Mouse (Mus musculus) embryo, embryonic 11.5 days (tissue): ENCODE measurements at regions not wholly inside any gene's neighbourhood (a gene's known extent, or its start where the extent isn't known, plus 50 kb on each side); places are given as distances from the start of the nearest gene placed in this dataset.

Experiments
- DNase-seq: peaks from one replicate; pipeline ENCODE4 v3.0.0-alpha.2; 2012; ENCODE audit warnings: low read depth, low spot score

DNA sequence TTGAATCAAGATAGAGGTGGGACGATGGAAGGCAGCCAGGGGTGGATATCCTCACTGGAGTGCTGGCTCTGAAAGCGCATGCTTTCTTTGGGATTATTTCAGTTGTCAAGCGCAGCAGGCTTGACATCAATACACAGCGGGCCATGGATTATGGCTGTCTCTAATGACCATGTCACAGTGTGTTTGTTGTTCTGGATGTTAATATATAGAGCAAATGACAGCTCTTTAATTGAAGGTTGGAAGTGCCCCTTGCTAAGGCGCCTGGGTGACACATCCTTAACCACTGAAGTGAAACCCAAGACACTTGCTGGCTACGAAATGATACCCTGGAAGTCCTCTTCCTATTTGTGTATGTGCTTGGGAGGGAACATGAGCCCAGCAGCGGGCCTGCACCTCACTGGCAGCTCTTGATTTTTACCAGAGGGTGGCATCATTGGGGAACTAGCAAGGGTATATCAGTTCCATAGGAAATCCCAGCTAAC is 200.5 kb upstream of the Rasgrp1 start:
- DNase-seq: no peak

- no peak for DNase-seq
Measured at GRCm38 (mm10) chr2:117548273-117548672, 205.5 kb upstream of the Rasgrp1 start.

DNA sequence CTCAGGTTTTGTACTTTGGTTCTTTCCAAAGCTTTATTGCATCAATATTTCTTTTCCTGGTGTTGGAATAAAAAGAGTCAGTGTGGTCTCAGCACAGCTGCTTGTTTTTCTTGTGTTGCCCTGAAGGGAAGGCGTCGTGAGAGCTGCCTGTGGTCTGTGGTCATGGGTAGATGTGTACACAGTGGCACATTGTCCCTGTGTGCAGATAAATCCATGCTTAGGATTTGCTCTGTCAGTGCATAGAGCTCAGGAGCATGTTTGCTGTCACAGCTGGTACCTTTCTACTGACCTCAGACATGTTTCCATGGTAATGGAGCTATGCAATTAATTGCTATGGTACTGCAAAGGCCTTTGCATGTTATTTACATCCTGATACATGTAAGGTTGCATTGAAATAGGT is 213.5 kb upstream of the Rasgrp1 start:
- DNase-seq: no peak

DNA sequence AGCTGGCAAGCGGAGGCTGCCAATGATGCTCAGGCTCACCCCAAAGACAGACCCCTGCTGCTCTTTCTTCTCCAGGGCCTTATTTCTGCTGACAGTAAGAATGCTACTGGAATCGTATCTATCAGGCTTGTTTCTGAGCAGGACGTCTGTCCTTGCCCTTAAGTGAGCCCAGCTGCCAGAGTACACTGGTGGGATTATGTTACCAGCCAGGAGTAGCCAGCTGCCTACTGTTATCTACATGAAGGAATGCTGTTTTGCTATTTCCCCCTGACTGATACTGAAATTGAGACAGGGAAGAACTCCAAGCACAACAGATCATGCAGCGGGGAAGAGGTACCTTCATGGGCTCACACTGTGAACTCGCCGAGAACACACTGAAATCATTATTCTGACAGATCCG is 228.2 kb upstream of the Rasgrp1 start:
- no peak for DNase-seq

- no peak for DNase-seq
Measured at GRCm38 (mm10) chr2:117587381-117587780, 244.6 kb upstream of the Rasgrp1 start.

DNA sequence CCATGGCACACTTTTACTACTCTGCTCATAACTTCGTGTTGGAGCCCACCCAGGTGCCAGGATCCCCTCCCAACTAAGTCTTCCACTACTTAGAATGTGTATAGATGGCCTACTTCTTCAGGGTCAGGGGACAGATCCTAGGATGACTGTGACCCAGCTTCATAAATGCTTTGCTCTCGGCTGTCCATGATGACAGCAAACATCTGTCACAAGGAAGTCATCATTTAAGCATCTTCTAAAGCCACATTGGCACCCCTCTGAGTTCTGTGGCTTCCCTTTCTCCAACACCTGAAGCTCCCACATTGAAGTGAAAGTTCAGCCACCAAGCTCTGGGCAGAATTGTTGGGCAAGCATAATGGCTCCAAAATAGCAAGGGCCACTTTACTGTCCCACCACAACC is 252.2 kb upstream of the Rasgrp1 start:
- no peak for DNase-seq

DNA sequence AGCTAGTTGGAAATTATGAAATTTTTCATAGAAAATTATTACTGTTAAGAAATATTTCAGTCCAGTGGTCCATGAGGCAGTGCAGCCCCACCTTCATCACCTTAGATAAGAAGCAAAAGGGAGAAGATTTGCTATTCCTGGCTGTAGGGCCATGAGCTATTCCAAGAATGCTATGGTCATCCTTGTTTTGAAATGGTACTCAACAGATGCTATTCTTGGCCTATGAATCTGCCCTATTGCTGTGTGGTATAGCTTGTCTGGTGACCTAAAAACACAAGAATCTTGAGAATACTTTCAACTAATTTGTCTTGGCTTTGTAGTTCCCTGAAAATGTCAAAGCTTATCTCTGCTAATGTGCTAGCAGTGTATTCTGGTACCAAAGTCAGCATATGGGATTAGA is 254.8 kb upstream of the Rasgrp1 start:
- DNase-seq: no peak

DNA sequence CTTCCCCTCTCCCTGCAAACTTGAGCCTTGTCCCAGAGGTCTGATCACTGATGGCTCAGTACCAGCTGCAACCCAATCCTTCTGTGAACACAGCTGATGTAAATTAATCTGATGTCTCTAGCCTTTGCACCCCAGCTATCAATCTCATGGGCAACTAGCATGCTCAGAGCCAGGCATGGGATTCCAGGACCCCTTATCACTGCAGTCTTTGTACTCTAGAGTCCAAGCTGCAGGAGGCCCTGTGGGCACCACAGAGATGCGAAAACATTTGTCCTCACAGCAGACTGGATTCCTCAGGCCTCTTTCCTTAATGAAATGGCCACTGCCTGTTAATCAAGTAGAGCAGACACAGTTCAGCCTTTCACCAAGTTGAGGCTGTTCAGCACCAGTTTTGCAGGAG is 272.0 kb upstream of the Rasgrp1 start:
- DNase-seq: peak; percentile 13

DNA sequence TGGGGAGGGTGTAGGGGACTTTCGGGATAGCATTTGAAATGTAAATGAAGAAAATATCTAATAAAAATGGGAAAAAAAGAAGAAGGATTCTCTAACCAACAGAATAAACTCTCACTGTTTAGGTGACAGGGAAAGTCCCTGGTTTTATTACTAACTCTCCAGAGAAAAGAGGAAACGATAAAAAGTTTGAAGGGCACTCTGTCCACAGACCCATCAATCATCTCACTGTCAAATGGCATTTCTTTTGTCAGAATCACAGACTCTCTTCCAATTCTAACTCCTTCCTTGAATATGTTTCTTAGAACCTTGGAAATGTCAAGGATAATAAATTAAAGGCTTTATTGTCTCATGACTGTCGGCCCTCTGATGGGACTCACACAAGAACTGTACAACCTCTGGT is 275.3 kb upstream of the Rasgrp1 start:
- DNase-seq: no peak

- no peak for DNase-seq
Measured at GRCm38 (mm10) chr2:117623955-117624354, 281.2 kb upstream of the Rasgrp1 start.

GRCm38 (mm10) chr2:117634906-117635305 is 292.1 kb upstream of the Rasgrp1 start:
- DNase-seq: no peak

DNA sequence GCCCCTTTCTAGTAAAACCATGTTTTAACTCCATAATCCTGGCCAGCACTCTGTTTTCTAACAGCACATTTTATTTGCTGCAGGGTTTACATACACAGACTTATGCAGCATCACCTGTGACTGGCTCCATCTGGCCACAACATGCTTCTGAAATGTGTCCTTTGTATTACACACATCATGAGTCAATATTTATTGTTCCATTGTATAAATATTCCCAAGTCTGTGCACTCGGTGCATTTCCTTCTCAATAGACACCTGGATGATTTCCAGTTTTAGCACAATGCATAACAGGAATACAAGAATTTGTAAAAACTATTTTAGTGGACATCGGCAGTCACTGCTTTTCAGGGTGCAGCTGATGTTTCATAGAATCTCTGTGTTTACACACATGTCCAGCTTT is 294.6 kb upstream of the Rasgrp1 start:
- DNase-seq: no peak

DNA sequence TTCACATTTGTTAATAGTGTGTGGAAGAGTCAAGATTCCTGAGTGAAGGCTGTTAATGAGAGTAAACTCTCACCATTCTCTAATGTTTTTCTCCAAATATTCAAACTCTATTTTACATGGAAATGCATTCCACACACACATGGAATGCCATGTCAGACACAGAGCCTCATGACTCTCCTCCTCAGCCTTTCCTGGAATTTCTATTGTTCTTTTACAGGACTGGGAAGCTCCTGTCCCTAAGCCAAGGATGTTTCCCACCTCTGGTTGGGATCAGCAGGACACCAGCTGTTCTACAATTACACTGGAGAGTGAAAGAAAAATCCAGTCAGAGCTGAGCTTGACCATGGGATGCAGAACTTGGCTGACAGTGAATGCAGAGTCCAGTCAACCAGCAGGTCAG is 309.3 kb upstream of the Rasgrp1 start:
- no peak for DNase-seq

- no peak for DNase-seq
Measured at GRCm38 (mm10) chr2:117652647-117653046, 309.8 kb upstream of the Rasgrp1 start.

GRCm38 (mm10) chr2:117656546-117657175 is 313.9 kb upstream of the Rasgrp1 start:
- no peak for DNase-seq

GRCm38 (mm10) chr2:117660217-117660924 is 317.6 kb upstream of the Rasgrp1 start:
- DNase-seq: no peak

- DNase-seq: no peak
Measured at GRCm38 (mm10) chr2:117662653-117663052, 319.9 kb upstream of the Rasgrp1 start.

DNA sequence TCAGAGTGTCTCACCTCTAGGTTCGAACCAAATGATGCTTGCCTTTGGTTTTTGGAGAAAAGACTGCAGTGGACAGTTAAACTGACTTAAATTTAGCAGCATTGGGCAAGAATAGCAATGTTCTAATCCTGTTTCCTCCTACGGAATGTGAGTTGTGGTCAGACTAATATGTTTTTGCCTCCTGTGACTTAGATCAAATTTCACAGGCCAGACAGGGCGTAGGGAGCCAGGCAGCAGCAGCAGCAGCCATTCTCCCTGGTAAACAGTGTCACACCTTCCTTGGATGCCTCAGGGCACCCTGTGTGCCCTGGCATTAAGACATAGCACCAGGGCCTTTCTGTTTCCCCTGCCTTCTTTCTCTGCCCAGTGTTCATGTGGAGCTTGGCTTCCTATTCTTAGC is 323.7 kb upstream of the Rasgrp1 start:
- no peak for DNase-seq

DNA sequence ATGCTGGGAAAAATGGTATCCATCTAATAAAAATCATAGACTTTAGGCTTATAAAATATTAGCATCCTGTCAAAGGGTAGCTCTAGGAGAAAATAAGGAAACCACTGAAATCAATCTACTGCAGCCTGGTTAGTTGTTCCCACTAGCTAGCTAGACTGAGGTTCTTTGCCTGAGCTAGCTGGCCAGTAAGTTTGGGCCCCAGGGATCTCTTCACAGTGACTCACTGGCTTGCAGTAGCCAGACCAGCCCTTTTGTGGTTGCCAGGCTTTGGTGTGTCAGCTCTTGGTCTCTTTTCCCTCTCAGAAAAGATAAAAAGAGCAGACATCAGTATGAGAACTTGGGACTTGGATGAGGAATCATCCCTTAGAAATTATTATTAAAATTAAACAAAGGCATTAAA is 325.3 kb upstream of the Rasgrp1 start:
- DNase-seq: no peak

DNA sequence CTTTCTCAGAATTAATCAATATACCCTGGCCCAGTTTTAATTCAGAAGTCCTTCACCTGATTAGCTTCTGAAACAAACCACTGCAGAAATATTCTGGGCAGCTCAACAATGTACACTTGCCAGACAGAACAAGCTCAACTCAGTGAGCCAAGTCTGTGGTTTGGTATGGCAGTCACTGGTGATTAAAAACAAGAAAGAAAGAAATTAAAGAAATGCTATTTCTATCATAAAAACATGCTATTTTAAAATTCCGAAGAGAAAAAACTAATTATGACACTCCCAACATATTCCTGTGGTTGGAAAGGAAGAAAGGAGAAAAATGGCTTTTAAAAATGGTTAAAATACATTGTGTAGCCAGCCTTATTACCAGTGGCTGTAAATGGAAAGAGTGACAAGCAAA is 332.1 kb upstream of the Rasgrp1 start:
- no peak for DNase-seq

- DNase-seq: no peak
Measured at GRCm38 (mm10) chr2:117678650-117679049, 335.8 kb upstream of the Rasgrp1 start.

DNA sequence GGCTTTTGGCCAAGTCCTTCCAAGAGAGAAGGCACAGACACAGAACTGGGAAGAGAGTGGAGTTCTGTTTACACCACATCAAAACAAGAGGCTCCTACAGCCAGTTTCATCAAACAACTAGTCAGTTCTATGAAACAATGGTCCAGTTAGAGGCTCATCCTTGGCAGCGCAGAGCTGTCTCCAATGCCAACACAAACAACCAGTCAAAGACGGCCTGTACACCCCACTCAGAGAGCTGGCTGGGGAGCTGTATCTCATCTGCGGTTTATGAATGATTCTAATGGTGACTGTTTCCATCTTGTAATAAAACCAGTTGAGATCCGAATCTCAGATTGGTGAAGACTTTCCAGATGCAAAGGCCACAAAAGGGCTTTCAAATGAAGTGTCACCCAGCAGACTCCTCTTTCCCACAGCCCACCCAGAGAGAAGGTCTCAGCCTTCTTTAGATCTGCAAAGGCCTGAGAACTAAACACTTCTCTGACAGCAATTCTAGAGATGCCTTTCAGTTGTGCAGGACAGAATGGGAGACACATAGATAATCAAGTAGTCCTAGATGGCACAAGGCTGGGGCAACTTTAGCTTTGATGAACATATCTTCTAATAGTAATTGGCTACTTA is 343.1 kb upstream of the Rasgrp1 start:
- DNase-seq: no peak

- no peak for DNase-seq
Measured at GRCm38 (mm10) chr2:117693537-117693936, 350.7 kb upstream of the Rasgrp1 start.
